Mouse (Mus musculus): Measurements from ENCODE around the gene Plin1. TPM values are rescaled to one million over a fixed set of nuclear protein-coding genes. Genes with fewer than 3 reads are reported as not detected.

Gene Plin1
- polyA plus RNA-seq, 1 experiment from 2014 or later: not detected

GRCm38 (mm10) chr7:79729743-79730370 is 2.8 kb downstream of the Plin1 start:
- H3K36me3 ChIP-seq: 0 out of 2 replicates have a peak, but pooled peaks cover 4% of the 10 kb centered on the region
- no peak overlapping the region for H3K9ac ChIP-seq
- H3K27me3 ChIP-seq (replicated peaks): no peaks in the 10 kb centered on the region; the same call in 1 of the 2 replicates
- H3K4me2 ChIP-seq (replicated peaks): no peak overlapping the region
- no peak overlapping the region for H3K27ac ChIP-seq
- no peaks in the 10 kb centered on the region for H3K4me1 ChIP-seq
- ATAC-seq (ENCODE audit: low FRiP score, low read depth): 0 out of 2 replicates have a peak, but pooled peaks have one; percentile 26
- WGBS: 68% methylated on average over 11 of the region's 11 CpGs
- no peaks in the 10 kb centered on the region for H3K9me3 ChIP-seq
- H3K4me3 ChIP-seq: no peak overlapping the region

GRCm38 (mm10) chr7:79729169-79729568 is 3.5 kb downstream of the Plin1 start:
- ATAC-seq (ENCODE audit: low FRiP score, low read depth): peak; percentile 62
- no peak overlapping the region for H3K27ac ChIP-seq
- no peaks in the 10 kb centered on the region for H3K36me3 ChIP-seq
- no peak overlapping the region for H3K9ac ChIP-seq
- no peaks in the 10 kb centered on the region; the same call in 1 of the 2 replicates for H3K27me3 ChIP-seq (replicated peaks)
- H3K4me1 ChIP-seq: no peaks in the 10 kb centered on the region
- 9% methylated on average over 8 of the region's 8 CpGs for WGBS
- no peak overlapping the region for H3K4me3 ChIP-seq
- H3K9me3 ChIP-seq: no peaks in the 10 kb centered on the region
- no peak overlapping the region for H3K4me2 ChIP-seq (replicated peaks)

- ATAC-seq (ENCODE audit: low FRiP score, low read depth): peak; percentile 54; the same call in 1 of the 2 replicates
- H3K9ac ChIP-seq: no peak overlapping the region
- WGBS: 26% methylated on average over 6 of the region's 6 CpGs
Observed at GRCm38 (mm10) chr7:79728219-79728618, 4.5 kb downstream of the Plin1 start.

GRCm38 (mm10) chr7:79727091-79727490 is 5.6 kb downstream of the Plin1 start:
- H3K4me3 ChIP-seq: no peak overlapping the region
- no peak overlapping the region for H3K27ac ChIP-seq
- H3K4me1 ChIP-seq: peaks cover under 1% of the 10 kb centered on the region; the same call in 1 of the 2 replicates
- ATAC-seq (ENCODE audit: low FRiP score, low read depth): 0 out of 2 replicates have a peak, but pooled peaks have one; percentile 21
- H3K9me3 ChIP-seq: no peaks in the 10 kb centered on the region
- peaks cover 18% of the 10 kb centered on the region for H3K27me3 ChIP-seq (replicated peaks)
- 15% methylated on average over 2 of the region's 2 CpGs for WGBS
- H3K36me3 ChIP-seq: no peaks in the 10 kb centered on the region
- no peak overlapping the region for H3K4me2 ChIP-seq (replicated peaks)
- H3K9ac ChIP-seq: no peak overlapping the region

More at GRCm38 (mm10) chr7:79728219-79728618, 4.5 kb downstream of the Plin1 start:
- Histone ChIP-seq H3K4me2 (replicated peaks) (no peak overlapping the region), H3K36me3 (no peaks in the 10 kb centered on the region), H3K4me3 (no peak overlapping the region), H3K27ac (no peak overlapping the region), H3K27me3 (replicated peaks) (peaks cover 7% of the 10 kb centered on the region), H3K4me1 (no peaks in the 10 kb centered on the region), H3K9me3 (no peaks in the 10 kb centered on the region)

- H3K27ac ChIP-seq: no peak overlapping the region
- H3K9ac ChIP-seq: peak overlapping the region; percentile 69
- H3K4me3 ChIP-seq: peak overlapping the region; percentile 57
- no peaks in the 10 kb centered on the region for H3K9me3 ChIP-seq
- H3K27me3 ChIP-seq (replicated peaks): peaks cover 32% of the 10 kb centered on the region
- under 1% methylated on average over 48 of the region's 48 CpGs for WGBS
- H3K36me3 ChIP-seq: no peaks in the 10 kb centered on the region
- peak overlapping the region; percentile 85 for H3K4me2 ChIP-seq (replicated peaks)
- peaks cover 5% of the 10 kb centered on the region for H3K4me1 ChIP-seq
- ATAC-seq (ENCODE audit: low FRiP score, low read depth): peak; percentile 73
Observed at GRCm38 (mm10) chr7:79721386-79721977, 11.2 kb downstream of the Plin1 start.

- Histone ChIP-seq H3K27ac (no peak within 1 kb of the TSS), H3K27me3 (replicated peaks) (peaks cover 14% of the 10 kb centered on the region), H3K36me3 (no peaks in the 10 kb centered on the region), H3K4me1 (peaks cover 17% of the 10 kb centered on the region), H3K9ac (peak within 1 kb of the TSS; percentile 53), H3K4me2 (replicated peaks) (peak within 1 kb of the TSS; percentile 77), H3K4me3 (peak within 1 kb of the TSS; percentile 59), H3K9me3 (no peaks in the 10 kb centered on the region)
- peak; percentile 86 for ATAC-seq (ENCODE audit: low FRiP score, low read depth)
- WGBS: 1% methylated on average over 44 of the region's 55 CpGs
Observed at GRCm38 (mm10) chr7:79715187-79715981, 17.3 kb downstream of the Plin1 start, which contains the start of gene Kif7. Kif7 (minus strand) TSS chr7:79715720.

- H3K36me3 ChIP-seq: peaks cover 23% of the 10 kb centered on the region
- H3K9ac ChIP-seq: peak overlapping the region; percentile 33; the same call in 1 of the 2 replicates
- 28% methylated on average over 17 of the region's 17 CpGs for WGBS
- peak overlapping the region; percentile 75 for H3K4me2 ChIP-seq (replicated peaks)
- peak overlapping the region; percentile 39; the same call in 1 of the 2 replicates for H3K4me3 ChIP-seq
- H3K27ac ChIP-seq: no peak overlapping the region; the same call in 1 of the 2 replicates
- peaks cover 10% of the 10 kb centered on the region for H3K27me3 ChIP-seq (replicated peaks)
- ATAC-seq (ENCODE audit: low FRiP score, low read depth): no peak
- no peaks in the 10 kb centered on the region for H3K9me3 ChIP-seq
- peaks cover 25% of the 10 kb centered on the region for H3K4me1 ChIP-seq
Observed at GRCm38 (mm10) chr7:79710831-79711230, 21.9 kb downstream of the Plin1 start.

- peaks cover 10% of the 10 kb centered on the region for H3K27me3 ChIP-seq (replicated peaks)
- peak overlapping the region; percentile 33; the same call in 1 of the 2 replicates for H3K9ac ChIP-seq
- under 1% methylated on average over 55 of the region's 55 CpGs for WGBS
- peaks cover 22% of the 10 kb centered on the region for H3K4me1 ChIP-seq
- H3K4me3 ChIP-seq: peak overlapping the region; percentile 39
- H3K36me3 ChIP-seq: peaks cover 23% of the 10 kb centered on the region
- peak overlapping the region; percentile 75 for H3K4me2 ChIP-seq (replicated peaks)
- no peak overlapping the region for H3K27ac ChIP-seq
- peak; percentile 79 for ATAC-seq (ENCODE audit: low FRiP score, low read depth)
- no peaks in the 10 kb centered on the region for H3K9me3 ChIP-seq
Observed at GRCm38 (mm10) chr7:79710130-79710607, 22.5 kb downstream of the Plin1 start.

- Histone ChIP-seq H3K36me3 (peaks cover 58% of the 10 kb centered on the region), H3K9ac (no peak overlapping the region), H3K4me3 (no peak overlapping the region), H3K4me1 (peaks cover 7% of the 10 kb centered on the region; the same call in 1 of the 2 replicates), H3K27ac (no peak overlapping the region), H3K27me3 (replicated peaks) (no peaks in the 10 kb centered on the region), H3K4me2 (replicated peaks) (no peak overlapping the region), H3K9me3 (no peaks in the 10 kb centered on the region)
- WGBS: 91% methylated on average over 5 of the region's 5 CpGs
- ATAC-seq (ENCODE audit: low FRiP score, low read depth): no peak
Observed at GRCm38 (mm10) chr7:79705210-79705609, 27.5 kb downstream of the Plin1 start.

- no peak overlapping the region for H3K27ac ChIP-seq
- no peak overlapping the region for H3K4me2 ChIP-seq (replicated peaks)
- H3K36me3 ChIP-seq: peaks cover 69% of the 10 kb centered on the region
- no peak for ATAC-seq (ENCODE audit: low FRiP score, low read depth)
- no peak overlapping the region for H3K4me3 ChIP-seq
- no peaks in the 10 kb centered on the region for H3K4me1 ChIP-seq
- H3K27me3 ChIP-seq (replicated peaks): no peaks in the 10 kb centered on the region
- no peak overlapping the region for H3K9ac ChIP-seq
- 88% methylated on average over 16 of the region's 16 CpGs for WGBS
- no peaks in the 10 kb centered on the region for H3K9me3 ChIP-seq
Observed at GRCm38 (mm10) chr7:79702755-79703154, 29.9 kb downstream of the Plin1 start.

GRCm38 (mm10) chr7:79696495-79696894 is 36.2 kb downstream of the Plin1 start:
- 92% methylated on average over 8 of the region's 8 CpGs for WGBS

GRCm38 (mm10) chr7:79680231-79680630 is 52.5 kb downstream of the Plin1 start:
- H3K36me3 ChIP-seq: peaks cover 63% of the 10 kb centered on the region
- no peak overlapping the region for H3K4me3 ChIP-seq
- H3K4me2 ChIP-seq (replicated peaks): no peak overlapping the region
- WGBS: 93% methylated on average over 2 of the region's 2 CpGs
- no peaks in the 10 kb centered on the region for H3K4me1 ChIP-seq
- no peak overlapping the region for H3K27ac ChIP-seq
- H3K9me3 ChIP-seq: no peaks in the 10 kb centered on the region
- ATAC-seq (ENCODE audit: low FRiP score, low read depth): no peak
- no peak overlapping the region for H3K9ac ChIP-seq
- H3K27me3 ChIP-seq (replicated peaks): no peaks in the 10 kb centered on the region

More at GRCm38 (mm10) chr7:79696495-79696894, 36.2 kb downstream of the Plin1 start:
- Histone ChIP-seq H3K27me3 (replicated peaks) (no peaks in the 10 kb centered on the region), H3K27ac (no peak overlapping the region), H3K9me3 (no peaks in the 10 kb centered on the region), H3K4me3 (no peak overlapping the region), H3K9ac (no peak overlapping the region), H3K36me3 (peaks cover 86% of the 10 kb centered on the region), H3K4me1 (no peaks in the 10 kb centered on the region), H3K4me2 (replicated peaks) (no peak overlapping the region)
- no peak for ATAC-seq (ENCODE audit: low FRiP score, low read depth)

All from neural tube, embryonic 12.5 days (tissue).